Comparison of ENCODE assay signal across 26 mouse cellular contexts in the genomic region with DNA sequence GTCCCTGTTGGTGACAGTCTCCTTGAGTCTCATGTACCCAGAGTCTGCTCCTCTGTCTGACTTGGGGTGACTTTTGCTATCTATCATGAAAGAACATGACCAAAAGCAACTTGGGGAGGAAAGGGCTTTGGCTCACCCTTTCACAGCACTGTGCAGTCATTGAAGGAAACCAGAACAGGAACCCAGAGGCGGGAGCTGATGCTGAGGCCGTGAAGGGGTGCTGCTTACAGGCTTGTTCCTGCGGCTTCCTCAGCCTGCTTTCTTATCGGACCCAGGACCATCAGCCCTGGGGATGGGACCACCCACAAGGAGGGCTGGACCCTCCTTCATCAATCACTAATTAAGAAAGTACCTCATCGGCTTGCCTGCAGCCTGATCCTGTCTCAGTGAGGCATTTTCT. TPM values are rescaled to one million over a fixed set of nuclear protein-coding genes. Genes with fewer than 3 reads are reported as not detected.
DNase-seq lines count a peak whose midpoint lies in the region; ATAC-seq and TF ChIP-seq lines count a peak whose summit lies in the region.
"Had no signal": no experiment of that assay in that cellular context is flagged by ENCODE, and none has a peak within 500 bp of the region (broad histone marks: within the 10 kb centered on the region; RNA-seq: fewer than 3 reads in every experiment).

No protein-coding gene starts in this region.

- H3K27me3 ChIP-seq in limb, embryonic 12.5 days = no peaks in the 10 kb centered on the region
- no peaks in the 10 kb centered on the region; the same call in 1 of the 2 replicates for H3K27me3 ChIP-seq in limb, embryonic 10.5 days (ENCODE audit: low read depth, poor library complexity, severe bottlenecking)
- no peaks in the 10 kb centered on the region for H3K27me3 ChIP-seq in stomach, embryonic 14.5 days (ENCODE audit: control insufficient read depth, insufficient read depth, low read length)
- H3K27me3 ChIP-seq in stomach, postnatal 0 days (ENCODE audit: control insufficient read depth, insufficient read depth, low read length) = no peaks in the 10 kb centered on the region
- peaks cover 40% of the 10 kb centered on the region for H3K27me3 ChIP-seq in megakaryocyte, embryonic 14.5 days (replicated peaks)
- H3K27me3 ChIP-seq: embryonic facial prominence, embryonic 15.5 days; forebrain, embryonic 15.5 days had no signal

- peak overlapping the region; percentile 13; the same call in 1 of the 2 replicates for H3K9ac ChIP-seq in limb, embryonic 12.5 days (replicated peaks)
- 0 out of 2 replicates have a peak overlapping the region, but pooled peaks have one; percentile 3 for H3K9ac ChIP-seq in stomach, embryonic 14.5 days (replicated peaks; ENCODE audit: low read depth, low read length)
- no peak overlapping the region for H3K9ac ChIP-seq in stomach, postnatal 0 days (ENCODE audit: low read length)
- H3K9ac ChIP-seq: embryonic facial prominence, embryonic 15.5 days; forebrain, embryonic 15.5 days; hindbrain, embryonic 14.5 days had no signal

- peaks cover 25% of the 10 kb centered on the region for H3K36me3 ChIP-seq in limb, embryonic 12.5 days
- H3K36me3 ChIP-seq in limb, embryonic 10.5 days = peaks cover 5% of the 10 kb centered on the region; the same call in 1 of the 2 replicates
- 0 out of 2 replicates have a peak, but pooled peaks cover 9% of the 10 kb centered on the region for H3K36me3 ChIP-seq in stomach, embryonic 14.5 days (ENCODE audit: control insufficient read depth, insufficient read depth, low read length)
- H3K36me3 ChIP-seq in stomach, postnatal 0 days (ENCODE audit: control insufficient read depth, insufficient read depth, low read length) = no peaks in the 10 kb centered on the region
- H3K36me3 ChIP-seq in megakaryocyte, embryonic 14.5 days (replicated peaks; ENCODE audit: low read length) = peaks cover 87% of the 10 kb centered on the region

- TF ChIP-seq CTCF in stomach, postnatal 0 days (IDR thresholded peaks at IDR 0.05; ENCODE audit: low read depth) = no peak

- no peak overlapping the region for H3K4me2 ChIP-seq in limb, embryonic 12.5 days
- H3K4me2 ChIP-seq in stomach, embryonic 14.5 days (replicated peaks; ENCODE audit: low read depth, low read length) = no peak overlapping the region
- H3K4me2 ChIP-seq in stomach, postnatal 0 days (replicated peaks; ENCODE audit: low read depth) = no peak overlapping the region
- H3K4me2 ChIP-seq: embryonic facial prominence, embryonic 15.5 days; forebrain, embryonic 15.5 days; hindbrain, embryonic 14.5 days had no signal

- TF ChIP-seq EP300 in stomach, postnatal 0 days (optimal IDR thresholded peaks at IDR 0.05) = no peak

- WGBS in limb, embryonic 12.5 days = 58% methylated on average over 5 of the region's 5 CpGs
- 57% methylated on average over 5 of the region's 5 CpGs for WGBS in limb, embryonic 10.5 days
- WGBS in stomach, embryonic 14.5 days = 21% methylated on average over 5 of the region's 5 CpGs
- WGBS in stomach, postnatal 0 days = 36% methylated on average over 5 of the region's 5 CpGs

- H3K9me3 ChIP-seq in limb, embryonic 12.5 days = 0 out of 2 replicates have a peak, but pooled peaks cover 7% of the 10 kb centered on the region
- no peaks in the 10 kb centered on the region for H3K9me3 ChIP-seq in limb, embryonic 10.5 days (replicated peaks)
- no peaks in the 10 kb centered on the region for H3K9me3 ChIP-seq in stomach, embryonic 14.5 days (ENCODE audit: control insufficient read depth, low read depth, low read length)
- no peaks in the 10 kb centered on the region for H3K9me3 ChIP-seq in stomach, postnatal 0 days (ENCODE audit: control insufficient read depth, low read length)
- no peaks in the 10 kb centered on the region for H3K9me3 ChIP-seq in megakaryocyte, embryonic 14.5 days
- H3K9me3 ChIP-seq: embryonic facial prominence, embryonic 15.5 days; forebrain, embryonic 15.5 days; heart, embryonic 10.5 days had no signal

- no peak for DNase-seq in limb, embryonic 10.5 days (ENCODE audit: low spot score)
- DNase-seq in stomach, postnatal 0 days (ENCODE audit: low spot score) = no peak
- no peak for DNase-seq in heart, postnatal 25 days (ENCODE audit: low spot score)
- DNase-seq in adrenal gland, adult 2 months = no peak
- DNase-seq: adrenal gland, postnatal 14 days; cerebellum, adult 2 months; cerebellum, postnatal 10 days; embryo, embryonic 11 days; gastrocnemius, postnatal 36 days; heart, adult 18-20 months; heart, postnatal 10 days had no signal

- no peak for ATAC-seq in limb, embryonic 12.5 days (ENCODE audit: insufficient number of reproducible peaks, insufficient read depth, low FRiP score, low TSS enrichment, low read depth)
- no peak for ATAC-seq in stomach, embryonic 14.5 days (ENCODE audit: insufficient number of reproducible peaks, insufficient read depth, low FRiP score, low read depth)
- no peak for ATAC-seq in stomach, postnatal 0 days (ENCODE audit: low FRiP score, low TSS enrichment)
- ATAC-seq: forebrain, embryonic 15.5 days had no signal

- H3K4me1 ChIP-seq in limb, embryonic 12.5 days (replicated peaks) = peaks cover 7% of the 10 kb centered on the region; the same call in 1 of the 2 replicates
- H3K4me1 ChIP-seq in limb, embryonic 10.5 days = peaks cover 7% of the 10 kb centered on the region; the same call in 1 of the 2 replicates
- no peaks in the 10 kb centered on the region for H3K4me1 ChIP-seq in stomach, embryonic 14.5 days (ENCODE audit: control insufficient read depth, insufficient read depth, low read length)
- H3K4me1 ChIP-seq in stomach, postnatal 0 days (replicated peaks; ENCODE audit: control insufficient read depth, insufficient read depth) = no peaks in the 10 kb centered on the region
- peaks cover 76% of the 10 kb centered on the region for H3K4me1 ChIP-seq in megakaryocyte, embryonic 14.5 days
- H3K4me1 ChIP-seq: embryonic facial prominence, embryonic 15.5 days; forebrain, embryonic 10.5 days had no signal

- no peak overlapping the region for H3K4me3 ChIP-seq in limb, embryonic 12.5 days (replicated peaks)
- no peak overlapping the region for H3K4me3 ChIP-seq in limb, embryonic 10.5 days
- H3K4me3 ChIP-seq in stomach, embryonic 14.5 days (ENCODE audit: low read depth, low read length) = no peak overlapping the region
- H3K4me3 ChIP-seq in stomach, postnatal 0 days (ENCODE audit: low read depth, low read length) = no peak overlapping the region
- H3K4me3 ChIP-seq in megakaryocyte, embryonic 14.5 days (replicated peaks) = peak overlapping the region; percentile 80
- H3K4me3 ChIP-seq: embryonic facial prominence, embryonic 15.5 days; erythroblast, embryonic 14.5 days; forebrain, embryonic 10.5 days; forebrain, embryonic 15.5 days; heart, embryonic 10.5 days; hindbrain, embryonic 10.5 days had no signal

- H3K27ac ChIP-seq in limb, embryonic 12.5 days = no peak overlapping the region
- no peak overlapping the region for H3K27ac ChIP-seq in limb, embryonic 10.5 days
- H3K27ac ChIP-seq in stomach, embryonic 14.5 days (ENCODE audit: low read length) = no peak overlapping the region
- no peak overlapping the region for H3K27ac ChIP-seq in stomach, postnatal 0 days (replicated peaks)
- H3K27ac ChIP-seq: embryonic facial prominence, embryonic 15.5 days; forebrain, embryonic 10.5 days; forebrain, embryonic 15.5 days; hindbrain, embryonic 10.5 days; hindbrain, embryonic 14.5 days had no signal

- intact Hi-C loops in heart, postnatal 25 days (cut with DNase I) = loop anchor here (5.0 kb wide), 3 partner anchors 34 to 236 kb away; no protein-coding TSS in a partner anchor

RNA-seq across cellular contexts. Expression of gene F7, which starts 49.1 kb away (rescaled TPM):
- not detected in 2 replicates for polyA plus RNA-seq in limb, embryonic 12.5 days (2016; fragmentation: Nextera tagmentation; extraction: Ambion mirVana)
- not detected in 2 replicates for polyA plus RNA-seq in limb, embryonic 10.5 days (2016; fragmentation: Nextera tagmentation; extraction: Ambion mirVana)
- not detected in 2 replicates for polyA plus RNA-seq in stomach, embryonic 14.5 days (2014; fragmentation: Nextera tagmentation; extraction: Ambion mirVana)
- 0.12 TPM in 1 of 2 replicates, not detected in the other for polyA plus RNA-seq in stomach, postnatal 0 days (2015; fragmentation: Nextera tagmentation; extraction: Ambion mirVana)
- polyA plus RNA-seq in megakaryocyte, embryonic 14.5 days (2012; ENCODE audit: insufficient read depth, low replicate concordance) = 11.8 TPM in 1 of 2 replicates, not detected in the other
- total RNA-seq in heart, postnatal 25 days (2021) = under 1 TPM in 1 of 2 experiments, not detected in 1; 0.14 TPM
- 1 to 10 TPM in 1 of 2 experiments, under 1 TPM in 1; 0.24 to 1.8 TPM for total RNA-seq in adrenal gland, adult 2 months (2021)
- 0.12 and 0.33 TPM in 2 replicates for polyA plus RNA-seq in adrenal gland, adult 2 months (2012; rRNA removed)
- total RNA-seq: gastrocnemius, adult 8-10 months; gastrocnemius, postnatal 36 days; heart, postnatal 10 days; MEL had no signal
- polyA plus RNA-seq: C2C12; embryonic facial prominence, embryonic 11.5 days; heart, embryonic 14.5 days; hindbrain, embryonic 14.5 days had no signal
